Mouse (Mus musculus): Measurements from ENCODE around the gene Cit.

Cit gene

DNA sequence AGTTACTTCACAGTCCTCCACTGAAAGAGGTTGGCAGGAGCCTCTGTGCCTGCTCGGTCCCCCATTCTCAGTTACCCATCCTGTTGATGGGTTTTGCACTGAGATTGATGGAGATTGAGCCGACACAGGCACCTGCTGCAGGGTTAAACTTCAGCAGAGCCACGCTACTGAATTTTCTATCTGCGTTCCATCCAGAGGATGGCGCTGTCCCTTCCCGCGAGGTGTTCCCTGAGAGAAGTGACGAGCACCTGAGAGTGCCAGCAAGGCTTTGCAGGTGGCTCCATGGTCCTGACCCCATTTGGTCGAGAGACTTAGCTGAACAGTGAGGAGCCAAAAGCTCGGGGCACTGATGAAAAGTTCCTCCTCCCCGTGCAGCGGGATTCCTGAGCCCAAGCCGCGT, 111.0 kb downstream of the Cit start:
- DNase-seq (ENCODE audit: extremely low read depth, low read depth, low spot score): no peak

DNA sequence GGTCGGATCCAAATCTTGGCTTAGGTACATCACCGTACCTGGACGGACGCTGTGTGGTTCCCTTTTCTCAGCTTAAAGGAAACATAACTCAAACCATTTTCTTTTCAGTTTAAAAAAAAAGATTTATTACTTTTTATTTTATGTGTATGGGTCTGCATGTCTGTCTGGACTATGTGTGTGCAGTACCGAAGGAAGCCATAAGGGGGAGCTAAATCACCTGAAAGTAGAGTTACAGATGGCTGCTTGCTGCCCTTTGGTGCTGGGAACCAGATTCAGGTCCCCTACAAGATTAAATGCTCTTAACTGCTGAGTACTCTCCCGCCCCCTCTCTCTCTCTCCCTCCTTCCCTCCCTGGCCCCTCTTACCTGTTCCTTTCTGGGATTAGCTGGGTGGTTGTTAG, 112.1 kb downstream of the Cit start:
- no peak for DNase-seq (ENCODE audit: extremely low read depth, low read depth, low spot score)

DNA sequence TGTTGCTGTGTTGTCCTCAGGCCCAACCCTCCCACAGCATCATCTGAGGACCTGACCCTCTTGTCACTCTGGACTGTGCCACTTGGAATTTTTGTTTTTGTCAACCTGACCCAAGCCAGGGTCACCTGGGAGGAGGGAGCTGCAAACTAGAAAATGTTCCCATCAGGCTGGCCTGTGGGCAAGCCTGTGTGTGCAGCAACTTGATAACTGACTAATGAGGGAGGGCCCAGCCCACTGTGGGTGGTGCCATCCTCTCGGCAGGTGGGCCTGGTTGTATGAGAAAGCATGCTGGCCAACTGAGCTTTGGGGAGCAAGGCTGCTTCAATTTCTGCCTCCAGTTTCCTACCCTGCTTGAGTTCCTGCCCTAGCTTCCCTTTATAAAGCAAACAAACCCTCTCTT, 113.3 kb downstream of the Cit start:
- no peak for DNase-seq (ENCODE audit: extremely low read depth, low read depth, low spot score)

DNA sequence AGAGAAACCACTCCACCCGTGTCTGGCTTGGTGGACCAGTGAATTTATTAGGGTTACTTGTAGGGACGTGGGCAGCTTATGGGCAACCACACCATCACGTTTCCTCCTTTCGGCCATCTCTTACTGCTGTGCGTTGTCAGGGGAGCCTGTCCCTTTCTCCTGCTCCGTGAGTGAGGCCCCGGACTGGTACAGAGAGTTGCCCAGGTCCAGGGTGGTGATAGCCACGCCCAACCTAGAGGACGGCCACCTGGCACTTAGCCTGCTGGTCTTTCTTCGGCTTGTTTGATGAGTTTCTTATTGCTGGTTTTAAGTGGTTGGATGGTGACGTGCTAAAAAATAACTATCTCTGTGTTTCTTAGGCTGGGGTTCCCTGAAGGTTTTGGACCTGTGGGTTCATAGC, 113.7 kb downstream of the Cit start:
- DNase-seq (ENCODE audit: extremely low read depth, low read depth, low spot score): no peak

DNA sequence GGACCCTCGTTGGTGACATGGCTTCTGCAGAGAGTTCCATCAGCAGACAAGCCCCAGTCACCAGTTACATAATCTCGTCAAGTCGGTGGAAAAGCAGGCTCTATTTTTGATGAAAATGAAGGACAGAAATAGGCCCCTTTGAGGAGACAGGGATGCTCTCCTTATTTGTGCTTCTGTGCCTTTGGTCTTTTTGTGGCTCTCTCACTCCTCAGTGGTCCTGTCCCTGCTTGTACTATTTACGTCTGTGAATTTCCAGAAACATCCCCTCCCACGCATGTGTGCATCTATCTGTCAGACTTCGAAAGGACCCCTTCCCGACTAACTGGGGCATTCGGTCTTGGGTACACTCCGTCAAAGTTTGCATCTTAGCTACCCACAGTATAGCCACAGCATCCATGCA, 116.7 kb downstream of the Cit start:
- no peak for DNase-seq (ENCODE audit: extremely low read depth, low read depth, low spot score)

DNA sequence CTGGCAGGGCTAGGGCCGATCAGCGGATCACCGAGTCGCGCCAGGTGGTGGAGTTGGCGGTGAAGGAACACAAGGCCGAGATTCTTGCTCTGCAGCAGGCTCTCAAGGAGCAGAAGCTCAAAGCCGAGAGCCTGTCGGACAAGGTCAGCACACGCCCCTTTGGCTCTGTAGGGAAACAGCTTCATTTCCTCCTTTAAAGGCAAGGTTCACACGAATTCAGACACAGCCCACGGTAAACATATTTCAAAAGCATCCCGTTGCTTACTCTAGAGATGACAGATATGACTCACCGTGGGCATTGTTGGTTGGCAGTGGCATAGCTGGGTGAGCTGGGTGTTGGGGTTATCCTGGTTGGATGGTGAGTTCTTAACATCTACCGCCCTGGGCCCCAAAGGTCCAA, 126.2 kb downstream of the Cit start:
- DNase-seq (ENCODE audit: extremely low read depth, low read depth, low spot score): peak; percentile 14

DNA sequence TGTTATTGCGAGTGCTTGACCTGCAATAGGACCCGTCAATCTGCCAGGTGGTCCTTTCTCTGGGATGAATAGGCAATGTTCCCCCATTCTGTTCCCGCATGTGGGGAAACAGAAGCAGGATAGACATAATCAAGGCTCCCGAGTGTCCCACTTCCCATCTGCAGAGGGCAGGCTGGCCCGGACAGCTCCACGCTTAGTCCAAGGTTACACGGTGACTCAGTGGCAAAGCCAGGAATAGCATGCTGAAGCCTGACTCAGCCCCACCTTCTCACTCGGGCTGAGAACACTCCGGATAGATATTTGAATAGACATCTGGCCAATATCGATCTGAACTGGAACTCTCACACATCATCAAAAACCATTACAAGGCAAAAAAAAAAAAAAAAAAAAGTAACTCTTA, 130.6 kb downstream of the Cit start:
- no peak for DNase-seq (ENCODE audit: extremely low read depth, low read depth, low spot score)

DNA sequence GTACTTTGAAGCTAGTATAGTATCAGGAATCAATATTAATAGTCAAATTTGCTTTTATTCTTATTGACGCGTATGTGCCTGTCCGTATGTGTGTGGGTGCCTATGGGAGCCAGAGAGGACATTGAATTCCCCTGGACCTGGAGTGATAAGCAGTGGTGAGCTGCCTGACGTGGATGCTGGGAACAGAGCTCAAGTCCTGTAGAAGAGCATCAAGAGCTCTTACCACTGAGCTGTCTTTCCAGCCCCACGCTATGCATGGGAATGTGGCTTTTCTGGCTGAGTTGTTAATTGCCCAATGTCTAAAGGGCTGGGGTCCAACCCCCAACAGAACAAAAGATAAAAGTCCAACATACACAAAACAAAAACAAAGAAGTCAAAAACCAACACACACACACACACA, 131.4 kb downstream of the Cit start:
- no peak for DNase-seq (ENCODE audit: extremely low read depth, low read depth, low spot score)

DNA sequence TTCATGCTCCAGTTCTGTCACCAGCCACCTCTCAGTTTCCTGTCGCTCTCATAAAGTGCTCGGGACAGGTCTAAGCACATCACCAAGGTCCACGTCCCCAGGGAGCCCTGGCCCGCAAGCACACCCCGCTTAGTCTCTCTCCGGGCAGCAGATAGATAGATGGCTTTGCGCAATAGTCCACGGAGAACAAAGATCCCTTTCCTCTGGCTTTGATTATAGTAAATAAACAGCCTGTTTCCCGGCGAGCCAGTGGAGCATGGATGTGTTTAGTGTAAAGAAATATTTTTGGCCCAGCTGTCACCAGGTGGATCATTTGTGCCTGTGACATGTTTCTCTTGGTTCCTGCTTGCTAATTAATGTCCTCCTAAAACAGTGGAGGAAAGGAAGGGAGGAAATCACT, 132.2 kb downstream of the Cit start:
- no peak for DNase-seq (ENCODE audit: extremely low read depth, low read depth, low spot score)

DNA sequence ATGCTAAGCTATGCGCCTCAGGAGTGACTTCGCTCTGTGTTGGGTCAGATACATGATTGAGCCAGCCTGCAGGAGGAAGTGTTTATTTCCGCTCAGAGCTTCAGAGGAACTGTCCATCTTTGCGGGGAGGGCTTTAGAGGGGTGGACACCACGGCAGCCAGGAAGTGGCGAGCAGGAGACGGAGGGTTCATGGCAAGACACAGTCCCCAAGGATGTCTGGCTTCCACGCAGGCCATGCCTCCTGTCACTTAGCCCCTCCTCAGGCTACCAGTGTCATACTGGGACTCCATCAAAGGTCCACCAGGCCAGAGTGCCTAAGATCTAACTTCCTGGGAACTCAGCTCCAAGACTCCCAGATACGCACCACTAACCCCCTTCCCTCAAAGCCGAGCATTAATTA, 132.7 kb downstream of the Cit start:
- DNase-seq (ENCODE audit: extremely low read depth, low read depth, low spot score): no peak

DNA sequence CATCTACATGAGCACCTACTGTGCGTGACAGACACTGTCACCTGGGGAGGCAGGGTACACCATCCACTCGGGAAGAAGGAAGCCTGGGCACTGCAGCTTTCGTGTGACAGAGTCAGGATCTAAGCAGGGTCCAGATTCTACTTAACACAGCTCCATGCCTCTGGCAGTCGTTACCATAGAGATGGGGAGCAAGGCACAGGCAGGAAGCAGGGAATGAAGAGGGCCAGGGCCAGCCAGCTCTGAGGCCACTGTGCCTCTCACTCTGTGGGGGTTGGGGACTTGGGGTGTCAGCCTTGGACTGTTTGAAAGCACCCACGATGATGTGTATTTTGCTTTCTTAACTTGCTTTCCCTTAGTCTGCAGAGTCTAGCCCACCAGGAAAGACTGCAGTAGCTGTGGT, 133.2 kb downstream of the Cit start:
- no peak for DNase-seq (ENCODE audit: extremely low read depth, low read depth, low spot score)

DNA sequence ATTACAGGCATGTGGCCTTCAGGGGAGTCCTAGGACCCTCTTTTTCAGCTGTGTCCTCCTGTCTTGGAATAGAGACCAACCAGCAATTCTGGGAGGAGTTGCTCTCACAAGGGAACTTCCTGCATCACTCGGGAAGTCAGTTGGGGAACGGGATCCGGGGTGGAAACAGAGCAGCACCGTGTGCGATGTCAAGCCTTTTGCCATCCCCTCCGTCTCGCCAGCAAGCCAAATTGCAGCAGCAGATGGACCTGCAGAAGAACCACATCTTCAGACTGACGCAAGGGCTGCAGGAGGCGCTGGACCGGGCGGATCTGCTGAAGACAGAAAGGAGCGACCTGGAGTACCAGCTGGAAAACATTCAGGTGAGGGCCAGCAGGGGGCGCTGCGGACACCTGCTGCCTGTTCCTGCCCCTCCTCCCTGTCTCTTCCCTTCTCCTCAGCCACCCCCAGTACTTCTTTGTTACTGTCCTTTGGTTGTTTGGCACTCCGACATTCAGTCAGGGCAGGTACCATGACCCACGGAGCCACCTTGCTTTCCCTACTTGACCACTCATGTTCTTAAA, 134.1 kb downstream of the Cit start:
- DNase-seq (ENCODE audit: extremely low read depth, low read depth, low spot score): no peak

DNA sequence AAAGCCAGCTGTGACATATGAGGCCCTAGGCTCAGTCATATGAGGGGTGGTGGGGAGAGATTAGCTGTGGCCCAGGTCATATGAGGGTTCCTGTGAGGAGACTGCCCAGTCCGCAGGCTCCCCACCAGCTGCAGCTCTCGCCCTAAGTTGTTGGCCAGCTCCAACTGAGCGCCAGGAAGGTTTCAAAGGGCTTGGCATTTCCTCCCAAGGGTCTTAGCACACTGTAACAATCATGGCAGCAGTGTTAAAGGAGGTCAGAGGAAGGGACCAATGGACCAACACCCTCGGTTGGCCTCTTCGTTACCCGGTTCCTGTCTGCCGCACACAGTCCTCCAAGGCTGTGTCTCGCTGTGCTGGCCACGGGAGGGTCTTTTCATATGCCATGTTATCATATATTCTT, 135.5 kb downstream of the Cit start:
- no peak for DNase-seq (ENCODE audit: extremely low read depth, low read depth, low spot score)

DNA sequence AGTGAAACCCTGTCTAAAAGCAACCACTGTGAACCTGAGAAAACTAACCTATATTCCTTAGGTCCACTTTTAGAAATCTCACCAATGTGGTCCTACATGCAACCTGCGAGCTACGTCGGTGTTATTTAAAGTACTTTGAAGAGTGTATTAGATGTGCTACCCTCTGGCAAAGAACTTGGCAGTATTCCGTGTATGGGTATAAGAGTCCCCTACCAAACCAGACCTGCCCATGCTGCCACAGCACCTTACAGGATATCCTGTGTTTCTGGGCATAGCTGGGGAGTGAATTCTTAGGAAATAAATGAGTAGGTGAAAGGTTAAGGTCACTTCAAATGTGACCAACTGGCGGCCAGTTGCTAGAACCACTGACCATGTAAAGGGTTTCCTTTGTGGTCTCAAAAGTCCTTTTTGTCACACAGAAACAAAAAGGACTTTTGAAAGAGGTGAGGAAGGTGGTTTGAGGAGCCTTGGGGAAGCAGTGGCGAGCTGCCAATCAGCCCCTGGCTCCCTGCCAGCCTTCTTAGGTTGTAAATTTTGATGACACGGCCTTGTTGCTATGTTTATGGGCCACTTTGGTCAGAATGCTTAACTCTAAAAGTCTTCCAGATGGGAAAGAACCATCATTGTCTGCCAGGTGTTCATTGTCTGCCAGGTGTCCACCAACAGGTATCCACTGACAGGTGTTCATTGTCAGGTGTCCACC, 137.7 kb downstream of the Cit start:
- DNase-seq (ENCODE audit: extremely low read depth, low read depth, low spot score): no peak

DNA sequence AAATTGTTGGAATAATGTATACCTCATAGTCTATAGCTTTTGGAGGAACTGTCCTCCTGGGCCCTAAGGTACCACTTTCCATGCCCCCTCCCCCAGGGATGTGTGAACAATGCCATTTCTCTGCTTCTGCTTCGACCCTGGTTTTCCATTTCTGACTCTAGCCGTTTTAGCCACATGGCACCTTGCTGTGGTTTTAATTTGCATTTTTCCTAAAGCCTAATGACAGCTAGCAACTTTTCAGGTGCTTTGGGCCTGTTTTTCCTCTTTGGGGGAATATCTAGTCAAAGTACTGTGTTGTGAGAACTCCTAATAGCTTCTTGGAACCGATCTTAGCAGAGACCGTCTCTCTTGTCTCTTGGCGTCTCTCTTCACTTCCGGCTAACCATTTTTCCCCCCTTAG, 139.3 kb downstream of the Cit start:
- no peak for DNase-seq (ENCODE audit: extremely low read depth, low read depth, low spot score)

DNA sequence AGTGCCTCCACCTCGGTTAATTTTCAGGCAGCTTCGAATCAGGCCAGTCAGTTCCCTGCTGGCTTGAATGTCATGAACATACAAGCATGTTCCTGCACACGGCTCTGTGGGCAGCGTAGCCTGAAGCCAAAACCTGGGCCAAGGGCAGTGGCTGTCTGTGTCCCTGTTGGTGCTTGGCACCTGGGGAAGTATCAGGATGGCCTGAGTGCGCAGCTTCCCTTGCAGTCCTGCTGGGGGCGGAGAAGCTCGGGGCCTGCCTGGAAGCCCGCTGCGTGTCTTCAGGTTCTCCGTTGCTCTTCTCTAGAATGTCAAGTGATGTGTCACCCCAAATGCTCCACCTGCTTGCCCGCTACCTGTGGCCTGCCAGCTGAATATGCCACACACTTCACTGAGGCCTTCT, 140.0 kb downstream of the Cit start:
- DNase-seq (ENCODE audit: extremely low read depth, low read depth, low spot score): no peak

DNA sequence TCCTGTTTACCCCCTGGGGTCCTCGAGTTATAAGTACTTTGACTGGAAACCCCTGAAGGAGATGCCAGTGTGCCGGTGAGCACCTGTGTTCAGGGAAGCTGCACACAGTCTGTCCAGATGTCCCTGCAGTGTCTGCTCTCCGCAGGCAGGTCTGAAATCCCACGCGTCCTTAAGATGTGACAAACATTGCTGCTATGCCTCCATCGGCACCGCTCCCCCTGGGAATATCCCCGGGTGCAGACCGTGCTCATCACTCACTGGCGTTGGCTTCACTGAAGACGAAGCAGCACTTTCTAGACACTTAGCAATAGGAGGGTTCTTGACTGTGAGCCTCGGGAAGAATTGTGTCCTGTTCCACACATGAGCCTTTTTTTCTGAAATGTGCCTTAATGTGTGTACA, 142.2 kb downstream of the Cit start:
- no peak for DNase-seq (ENCODE audit: extremely low read depth, low read depth, low spot score)

DNA sequence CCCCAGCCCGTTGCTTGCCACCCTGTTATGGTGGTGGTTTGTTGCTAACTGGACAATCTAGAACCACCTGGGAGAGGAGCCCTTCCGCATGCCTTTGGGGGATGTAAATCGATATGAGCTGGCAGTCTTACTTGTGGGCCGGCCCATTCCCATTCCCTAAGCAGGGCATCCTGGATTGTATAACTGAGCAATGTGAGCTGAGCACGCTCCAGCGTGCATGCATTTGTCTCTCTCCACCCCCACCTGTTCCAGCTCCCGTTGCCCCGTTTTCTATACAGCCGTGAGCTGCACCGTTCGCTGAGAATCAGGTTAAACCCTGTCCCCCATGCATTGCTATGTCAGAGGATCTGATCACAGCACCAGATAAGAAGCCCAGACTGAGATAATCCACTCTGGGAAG, 146.6 kb downstream of the Cit start:
- no peak for DNase-seq (ENCODE audit: extremely low read depth, low read depth, low spot score)

DNA sequence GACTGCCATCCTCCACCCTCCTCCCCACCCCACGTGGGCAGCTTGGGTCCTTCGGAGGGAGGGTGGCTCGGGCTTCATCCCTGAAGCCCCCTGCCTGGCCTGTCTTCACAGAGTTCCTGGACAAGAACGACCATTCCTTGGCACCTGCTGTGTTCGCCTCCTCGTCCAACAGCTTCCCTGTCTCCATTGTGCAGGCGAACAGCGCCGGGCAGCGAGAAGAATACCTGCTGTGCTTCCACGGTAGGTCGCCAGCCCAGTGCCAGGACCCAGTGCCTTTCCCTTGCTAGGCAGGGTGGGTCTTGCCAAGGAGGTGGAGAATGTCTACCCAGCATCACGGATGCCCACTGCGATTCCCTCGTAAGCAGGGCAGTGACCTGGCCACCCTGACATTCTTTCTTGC, 149.0 kb downstream of the Cit start:
- no peak for DNase-seq (ENCODE audit: extremely low read depth, low read depth, low spot score)

DNA sequence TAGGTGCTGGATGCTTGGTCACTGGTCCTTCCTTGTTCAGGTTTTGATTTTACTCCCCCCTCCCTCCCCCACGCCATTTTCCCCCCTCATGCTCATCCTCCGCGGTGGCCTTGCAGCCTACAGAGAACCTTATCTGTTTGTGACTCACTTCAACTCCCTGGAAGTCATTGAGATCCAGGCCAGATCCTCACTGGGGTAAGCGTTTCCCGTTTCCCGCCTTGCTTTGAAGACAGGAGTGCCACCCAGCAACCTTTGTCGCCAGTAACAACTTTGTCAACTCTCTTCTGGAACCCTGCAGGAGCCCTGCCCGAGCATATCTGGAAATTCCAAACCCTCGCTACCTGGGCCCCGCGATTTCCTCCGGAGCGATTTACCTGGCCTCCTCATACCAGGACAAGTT, 152.3 kb downstream of the Cit start:
- DNase-seq (ENCODE audit: extremely low read depth, low read depth, low spot score): no peak

DNA sequence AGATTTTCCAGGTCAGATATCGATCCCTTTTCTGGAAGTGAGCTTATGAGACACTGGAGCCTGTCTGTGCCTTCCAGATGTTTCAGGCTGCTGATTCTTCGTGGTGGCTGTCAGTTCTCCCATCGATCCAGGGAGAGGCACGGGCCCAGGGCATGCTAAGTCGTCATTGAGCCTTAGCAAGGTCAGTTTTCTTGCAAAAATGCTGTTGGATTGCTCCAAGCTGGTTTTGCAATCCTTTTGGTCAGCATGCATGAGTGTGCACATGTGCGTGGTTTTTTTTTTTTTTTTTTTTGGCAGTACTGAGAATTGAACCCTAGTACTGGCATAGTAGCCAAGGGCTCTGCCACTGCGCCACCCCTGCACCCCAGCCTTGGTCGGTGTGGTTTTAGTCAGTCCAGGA, 158.1 kb downstream of the Cit start:
- no peak for DNase-seq (ENCODE audit: extremely low read depth, low read depth, low spot score)

DNA sequence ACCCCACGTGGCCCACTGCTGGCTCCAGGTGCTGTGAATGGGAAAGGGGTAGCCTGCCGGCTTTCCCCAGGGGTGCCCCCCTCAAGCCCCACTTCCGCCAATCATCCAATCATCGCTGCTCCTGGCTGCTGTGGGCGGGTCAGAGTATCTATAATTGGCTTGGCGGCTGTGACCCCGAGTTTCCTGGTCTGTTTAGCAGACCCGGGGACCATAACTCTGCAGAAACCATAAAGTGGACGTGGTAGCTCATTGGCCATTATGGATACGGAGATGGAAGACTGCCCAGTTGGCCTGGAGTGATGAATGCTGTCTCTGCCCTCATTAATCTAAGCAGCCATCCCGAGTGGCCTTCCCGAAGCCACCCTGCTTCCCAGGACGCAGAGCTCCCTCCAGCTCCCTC, 158.7 kb downstream of the Cit start:
- no peak for DNase-seq (ENCODE audit: extremely low read depth, low read depth, low spot score)

DNA sequence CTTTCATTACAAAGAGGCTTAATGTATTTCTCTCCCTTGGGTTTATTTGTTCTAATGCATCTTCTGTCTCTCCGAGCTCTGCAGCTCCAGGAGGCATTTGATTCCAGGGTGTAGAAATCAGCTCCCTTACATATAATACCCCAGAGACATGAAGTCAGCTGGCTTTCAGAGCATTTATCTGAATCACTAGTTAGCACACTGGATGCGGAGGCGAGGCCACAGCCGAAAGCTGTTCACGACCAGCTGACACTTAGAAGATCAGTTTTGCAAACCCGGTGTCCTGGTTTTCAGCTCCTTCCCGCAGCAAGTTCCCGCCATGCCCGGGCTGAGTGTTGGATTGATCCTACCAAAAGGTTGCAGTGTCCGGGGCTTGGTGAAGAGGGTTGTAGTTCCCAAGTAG, 159.2 kb downstream of the Cit start:
- no peak for DNase-seq (ENCODE audit: extremely low read depth, low read depth, low spot score)
